In genomic region chr10:60262386-60262785, GRCm38 (mm10) we compare ENCODE assay signal across 7 mouse cellular contexts. TPM values are rescaled to one million over a fixed set of nuclear protein-coding genes. Genes with fewer than 3 reads are reported as not detected.
DNase-seq lines count a peak whose midpoint lies in the region; ATAC-seq and TF ChIP-seq lines count a peak whose summit lies in the region.

No protein-coding gene starts in this region.

- H3K4me1 ChIP-seq in limb, embryonic 14.5 days (ENCODE audit: control insufficient read depth, insufficient read depth, low read length): no peaks in the 10 kb centered on the region
- H3K4me1 ChIP-seq in stomach, embryonic 14.5 days (ENCODE audit: control insufficient read depth, insufficient read depth, low read length): peaks cover 6% of the 10 kb centered on the region; the same call in 1 of the 2 replicates

- H3K27me3 ChIP-seq in limb, embryonic 14.5 days (ENCODE audit: control insufficient read depth, insufficient read depth, low read length): no peaks in the 10 kb centered on the region
- H3K27me3 ChIP-seq in stomach, embryonic 14.5 days (ENCODE audit: control insufficient read depth, insufficient read depth, low read length): no peaks in the 10 kb centered on the region

- no peak for TF ChIP-seq POLR2A in limb, embryonic 14.5 days (IDR thresholded peaks at IDR 0.05; ENCODE audit: borderline replicate concordance, extremely low read depth, insufficient read depth, insufficient read length)

- no peaks in the 10 kb centered on the region for H3K36me3 ChIP-seq in limb, embryonic 14.5 days (ENCODE audit: control insufficient read depth, insufficient read depth, low read length)
- no peaks in the 10 kb centered on the region for H3K36me3 ChIP-seq in stomach, embryonic 14.5 days (ENCODE audit: control insufficient read depth, insufficient read depth, low read length)

- H3K4me2 ChIP-seq in limb, embryonic 14.5 days (replicated peaks; ENCODE audit: low read depth, low read length, severe bottlenecking): no peak overlapping the region
- H3K4me2 ChIP-seq in stomach, embryonic 14.5 days (replicated peaks; ENCODE audit: low read depth, low read length): no peak overlapping the region

- WGBS in limb, embryonic 14.5 days: 33% methylated on average over 2 of the region's 3 CpGs
- 29% methylated on average over 3 of the region's 3 CpGs for WGBS in stomach, embryonic 14.5 days

- no peaks in the 10 kb centered on the region for H3K9me3 ChIP-seq in limb, embryonic 14.5 days (ENCODE audit: control insufficient read depth, low read length)
- H3K9me3 ChIP-seq in stomach, embryonic 14.5 days (ENCODE audit: control insufficient read depth, low read depth, low read length): no peaks in the 10 kb centered on the region

- H3K9ac ChIP-seq in limb, embryonic 14.5 days (ENCODE audit: low read depth, low read length, severe bottlenecking): no peak overlapping the region
- H3K9ac ChIP-seq in stomach, embryonic 14.5 days (replicated peaks; ENCODE audit: low read depth, low read length): no peak overlapping the region

- ATAC-seq in common myeloid progenitor, adult 5-6 weeks (replicated peaks; ENCODE audit: low read depth, poor library complexity, severe bottlenecking): peak; percentile 81
- peak; percentile 82 for ATAC-seq in limb, embryonic 14.5 days (ENCODE audit: low FRiP score, low read depth)
- ATAC-seq in monocyte, adult 5-6 weeks (replicated peaks; ENCODE audit: insufficient number of reproducible peaks, low FRiP score, low TSS enrichment, poor library complexity, severe bottlenecking): peak; percentile 36; the same call in 1 of the 2 replicates
- ATAC-seq in stomach, embryonic 14.5 days (ENCODE audit: insufficient number of reproducible peaks, insufficient read depth, low FRiP score, low read depth): peak; percentile 83

- DNase-seq in adrenal gland, adult 18-20 months (ENCODE audit: low spot score in 2 of 2): peak; percentile 92 to 93
- peak; percentile 91 to 94 for DNase-seq in heart, adult 18-20 months
- DNase-seq in kidney, adult 18-20 months: peak; percentile 86
- DNase-seq in limb, embryonic 14.5 days (ENCODE audit: low spot score): peak; percentile 74

- no peak overlapping the region for H3K4me3 ChIP-seq in limb, embryonic 14.5 days (replicated peaks; ENCODE audit: low read length)
- H3K4me3 ChIP-seq in stomach, embryonic 14.5 days (ENCODE audit: low read depth, low read length): no peak overlapping the region

- H3K27ac ChIP-seq in limb, embryonic 14.5 days (replicated peaks; ENCODE audit: low read depth, low read length): 0 out of 2 replicates have a peak overlapping the region, but pooled peaks have one; percentile 39
- 0 out of 2 replicates have a peak overlapping the region, but pooled peaks have one; percentile 55 for H3K27ac ChIP-seq in stomach, embryonic 14.5 days (ENCODE audit: low read length)

RNA-seq across cellular contexts. Expression of gene Psap, which starts 15.0 kb away (rescaled TPM):
- total RNA-seq in adrenal gland, adult 18-20 months (2021): 1,000 to 10,000 TPM; 1,159 to 1,329 TPM
- 149 and 150 TPM in 2 replicates for total RNA-seq in common myeloid progenitor, adult 5-6 weeks (2017)
- 1,000 to 10,000 TPM; 1,306 to 1,321 TPM for total RNA-seq in heart, adult 18-20 months (2021)
- 648 and 665 TPM in 2 replicates for polyA plus RNA-seq in limb, embryonic 14.5 days (2012; rRNA removed)
- polyA plus RNA-seq in limb, embryonic 14.5 days (2014; fragmentation: Nextera tagmentation; extraction: Ambion mirVana): 121 and 125 TPM in 2 replicates
- 1,204 to 1,488 TPM (median 1,482 TPM) in 3 replicates for total RNA-seq in monocyte, adult 5-6 weeks (2017)
- polyA plus RNA-seq in stomach, embryonic 14.5 days (2014; fragmentation: Nextera tagmentation; extraction: Ambion mirVana): 106 and 108 TPM in 2 replicates

RNA-seq across cellular contexts. Expression of gene Chst3, which starts 43.3 kb away (rescaled TPM):
- total RNA-seq in adrenal gland, adult 18-20 months (2021): under 1 TPM; 0.77 to 0.86 TPM
- 0.10 TPM in 1 of 2 replicates, not detected in the other for total RNA-seq in common myeloid progenitor, adult 5-6 weeks (2017)
- 1 to 10 TPM in 1 of 2 experiments, under 1 TPM in 1; 0.74 to 1.5 TPM for total RNA-seq in heart, adult 18-20 months (2021)
- 7.7 and 9.7 TPM in 2 replicates for polyA plus RNA-seq in limb, embryonic 14.5 days (2012; rRNA removed)
- polyA plus RNA-seq in limb, embryonic 14.5 days (2014; fragmentation: Nextera tagmentation; extraction: Ambion mirVana): 2.0 TPM in 2 replicates
- total RNA-seq in monocyte, adult 5-6 weeks (2017): 6.9 to 10.5 TPM (median 8.1 TPM) in 3 replicates
- 2.4 and 2.8 TPM in 2 replicates for polyA plus RNA-seq in stomach, embryonic 14.5 days (2014; fragmentation: Nextera tagmentation; extraction: Ambion mirVana)
